Mouse (Mus musculus) kidney, postnatal 10 days (tissue): Measurements from ENCODE around the gene Tpi1.
"Not testable (repeated sequence)": the region's sequence is repeated elsewhere in the genome, so short reads cannot be mapped to it uniquely, and the experiment has no call there.

Experiments
- DNase-seq: peaks from one replicate; pipeline ENCODE4 v3.0.0; 2021; ENCODE audit warnings: mixed read lengths

The Tpi1 gene

GRCm38 (mm10) chr6:124829799-124830700 lies 16.0 kb upstream of the Tpi1 start:
- DNase-seq, result peak; percentile 94

GRCm38 (mm10) chr6:124828868-124829798 lies 15.0 kb upstream of the Tpi1 start, which contains the start of the genes Usp5 and Cdca3:
Gene Usp5 (minus strand): TSS chr6:124829484.
Gene Cdca3 (plus strand): TSS chr6:124829547.
- peak; percentile 99 for DNase-seq

- DNase-seq, result peak; percentile 74
Measured at GRCm38 (mm10) chr6:124828101-124828592, 14.1 kb upstream of the Tpi1 start.

GRCm38 (mm10) chr6:124822049-124822448 lies 8.0 kb upstream of the Tpi1 start:
- DNase-seq, result no peak

GRCm38 (mm10) chr6:124820891-124821290 lies 6.8 kb upstream of the Tpi1 start:
- no peak for DNase-seq

GRCm38 (mm10) chr6:124817971-124818370 lies 3.9 kb upstream of the Tpi1 start:
- no peak for DNase-seq

GRCm38 (mm10) chr6:124817563-124817962 lies 3.5 kb upstream of the Tpi1 start:
- DNase-seq, result no peak

GRCm38 (mm10) chr6:124817125-124817524 lies 3.0 kb upstream of the Tpi1 start:
- DNase-seq, result no peak

- no peak for DNase-seq
Measured at GRCm38 (mm10) chr6:124816611-124817010, 2.5 kb upstream of the Tpi1 start.

- DNase-seq, result no peak
Measured at GRCm38 (mm10) chr6:124814858-124815774, 1.0 kb upstream of the Tpi1 start.

- DNase-seq, result peak; percentile 58
Measured at GRCm38 (mm10) chr6:124814448-124814847, 352 bp upstream of the Tpi1 start.

- DNase-seq, result peak; percentile 79
Measured at GRCm38 (mm10) chr6:124813496-124813895, 600 bp downstream of the Tpi1 start.

GRCm38 (mm10) chr6:124812848-124813247 lies 1.2 kb downstream of the Tpi1 start:
- DNase-seq, result no peak

GRCm38 (mm10) chr6:124811701-124812560 lies 2.2 kb downstream of the Tpi1 start:
- no peak for DNase-seq

GRCm38 (mm10) chr6:124811403-124811665 lies 2.8 kb downstream of the Tpi1 start:
- no peak for DNase-seq

GRCm38 (mm10) chr6:124810566-124811402 lies 3.3 kb downstream of the Tpi1 start:
- DNase-seq, result not testable (repeated sequence)

- no peak for DNase-seq
Measured at GRCm38 (mm10) chr6:124809775-124810538, 4.1 kb downstream of the Tpi1 start.

GRCm38 (mm10) chr6:124809052-124809774 lies 4.9 kb downstream of the Tpi1 start:
- peak; percentile 92 for DNase-seq
